Mouse (Mus musculus) kidney, postnatal 25 days (tissue): ENCODE data around the gene March4.

ENCODE experiments used
- DNase-seq, 2 experiments: peaks; one replicate each; pipeline ENCODE4 v3.0.0; 2021; ENCODE audit warnings: mixed read lengths in 2 of 2

The March4 gene

DNA sequence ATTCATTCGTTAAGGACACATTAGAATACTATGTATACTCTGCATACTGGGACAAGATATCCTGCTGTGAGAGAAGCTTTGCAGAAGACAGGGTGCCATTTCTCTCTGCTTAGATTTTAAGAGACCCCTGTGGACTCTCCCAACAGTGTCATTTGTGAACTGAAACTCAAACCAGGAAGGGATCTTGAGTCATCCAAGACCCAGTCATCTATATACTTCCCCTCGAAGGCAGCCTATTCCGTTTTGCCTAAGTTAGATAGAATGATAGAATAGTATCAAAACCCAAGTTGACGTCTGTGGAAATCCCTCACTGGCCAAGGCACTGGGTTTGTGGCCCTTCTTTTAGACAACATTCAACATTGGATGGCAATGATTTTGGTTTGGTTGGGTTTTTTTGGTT, 7.5 kb downstream of the March4 start:
- DNase-seq = no peak

DNA sequence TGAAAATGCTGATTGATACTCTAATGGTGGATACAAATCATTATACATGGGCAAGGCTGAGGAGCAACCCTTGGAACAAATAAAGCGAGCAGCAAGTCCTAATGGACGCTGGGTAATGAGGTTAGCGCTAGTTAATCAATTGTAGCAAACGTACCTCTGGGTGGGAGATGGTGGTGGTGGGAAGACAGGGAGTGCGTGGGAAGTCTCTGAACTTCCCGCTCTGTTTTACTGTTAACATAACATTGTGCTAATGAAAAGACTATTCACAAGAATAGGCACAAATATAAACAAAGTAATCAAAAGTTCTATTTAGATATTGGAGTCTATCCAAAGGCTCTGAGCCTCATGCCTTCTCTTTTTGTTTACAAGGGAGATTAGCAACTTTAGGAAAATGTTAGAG, 13.1 kb downstream of the March4 start:
- no peak for DNase-seq

DNA sequence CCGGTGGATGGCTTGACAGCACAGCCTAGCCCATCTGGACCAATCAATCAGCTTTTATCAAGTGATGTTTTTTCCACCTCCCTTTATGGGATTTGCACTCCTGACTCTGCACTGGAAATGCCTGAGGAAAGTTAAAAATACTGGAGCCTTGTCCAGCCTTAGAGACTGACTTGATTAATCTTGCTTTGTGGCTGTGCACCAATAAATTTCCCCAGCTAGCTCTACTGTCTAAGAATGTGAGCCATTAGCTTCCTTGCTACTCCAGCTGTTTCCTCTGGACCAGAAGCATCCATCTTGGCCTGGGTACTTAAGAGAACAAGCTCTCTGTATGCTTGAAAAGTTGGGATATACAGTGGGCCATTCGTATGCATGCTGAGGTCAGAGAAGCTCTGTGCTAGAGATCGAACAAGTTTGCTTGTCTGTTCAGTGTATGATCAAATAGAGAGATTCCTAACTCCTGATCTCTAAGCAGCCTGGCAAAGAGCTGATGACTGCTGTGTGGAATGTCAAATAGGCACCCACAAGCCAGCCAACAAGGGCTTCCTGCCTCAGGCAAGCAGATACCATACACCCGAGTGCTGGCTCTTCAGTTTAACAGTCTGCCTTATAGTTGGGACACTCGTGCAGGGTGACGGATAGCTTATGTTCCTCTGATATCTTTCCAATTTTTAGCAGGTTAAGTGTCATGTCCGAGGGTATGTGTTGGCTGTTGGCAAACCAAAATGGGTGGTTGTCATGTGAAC, 25.8 kb downstream of the March4 start:
- no peak for DNase-seq

GRCm38 (mm10) chr1:72509551-72509950, 27.2 kb downstream of the March4 start:
- DNase-seq = no peak

- no peak for DNase-seq
Observed at GRCm38 (mm10) chr1:72507670-72508069, 29.1 kb downstream of the March4 start.

DNA sequence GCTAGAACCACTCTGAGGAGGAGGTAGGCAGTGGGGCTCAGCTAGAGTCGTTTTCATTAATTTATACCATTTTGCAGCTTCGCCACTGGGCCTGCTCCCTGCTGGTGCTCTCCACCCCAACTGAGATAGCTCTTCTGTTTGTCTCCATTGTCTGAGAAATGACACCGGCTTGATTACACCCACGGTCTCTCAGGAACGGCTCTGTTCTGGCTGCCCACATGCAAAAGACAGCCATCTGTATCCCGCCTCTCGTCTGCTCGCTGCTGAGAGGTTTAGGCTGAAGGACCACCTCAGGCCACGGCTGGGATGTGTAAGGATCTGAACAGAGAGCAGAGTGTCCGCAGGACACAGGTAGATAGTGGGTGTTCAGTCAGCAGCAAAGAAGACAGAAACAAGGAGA, 30.5 kb downstream of the March4 start:
- no peak for DNase-seq

DNA sequence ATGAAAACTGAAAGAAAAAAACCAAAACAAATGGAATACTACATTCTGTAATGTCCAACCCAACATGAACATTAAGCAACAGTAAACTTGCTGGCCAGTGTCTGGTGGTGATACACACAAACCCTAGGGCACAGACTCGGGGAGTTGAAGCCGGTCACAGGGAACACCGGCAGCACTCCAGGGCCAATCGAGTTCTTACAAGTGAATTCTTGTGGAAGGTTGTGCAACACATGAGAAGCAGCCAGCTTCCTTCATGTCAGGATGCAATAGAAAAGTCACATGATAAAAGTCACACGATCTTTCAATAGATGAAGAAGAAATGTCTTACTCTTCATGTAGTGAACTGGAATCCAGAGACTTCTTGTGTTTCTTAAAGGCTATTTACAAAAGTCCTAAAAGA, 39.1 kb downstream of the March4 start:
- DNase-seq = no peak

- no peak for DNase-seq
Observed at GRCm38 (mm10) chr1:72493454-72493853, 43.3 kb downstream of the March4 start.

- DNase-seq = no peak
Observed at GRCm38 (mm10) chr1:72492666-72493065, 44.1 kb downstream of the March4 start.

- no peak for DNase-seq
Observed at GRCm38 (mm10) chr1:72491307-72491706, 45.4 kb downstream of the March4 start.

DNA sequence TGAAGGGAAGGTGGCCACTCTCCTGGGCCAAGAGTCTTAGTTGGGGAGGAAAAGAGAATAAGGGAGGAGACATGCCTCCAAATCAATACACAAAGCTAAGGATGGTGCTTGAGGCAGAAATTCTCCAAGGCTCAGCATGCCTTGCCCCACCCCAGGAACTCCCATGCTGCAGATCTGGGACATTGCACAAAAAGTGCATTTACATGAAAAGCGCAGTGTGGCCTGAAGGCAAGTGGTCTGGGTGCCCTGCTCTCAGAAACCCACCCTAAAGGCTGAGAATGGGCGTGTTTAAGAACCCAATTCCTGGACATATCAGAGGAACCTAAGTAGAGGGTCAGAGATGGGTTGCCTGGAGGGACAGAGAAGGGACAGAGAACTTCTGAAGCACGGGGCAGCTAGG, 45.9 kb downstream of the March4 start:
- no peak for DNase-seq

GRCm38 (mm10) chr1:72490193-72490592, 46.5 kb downstream of the March4 start:
- no peak for DNase-seq

DNA sequence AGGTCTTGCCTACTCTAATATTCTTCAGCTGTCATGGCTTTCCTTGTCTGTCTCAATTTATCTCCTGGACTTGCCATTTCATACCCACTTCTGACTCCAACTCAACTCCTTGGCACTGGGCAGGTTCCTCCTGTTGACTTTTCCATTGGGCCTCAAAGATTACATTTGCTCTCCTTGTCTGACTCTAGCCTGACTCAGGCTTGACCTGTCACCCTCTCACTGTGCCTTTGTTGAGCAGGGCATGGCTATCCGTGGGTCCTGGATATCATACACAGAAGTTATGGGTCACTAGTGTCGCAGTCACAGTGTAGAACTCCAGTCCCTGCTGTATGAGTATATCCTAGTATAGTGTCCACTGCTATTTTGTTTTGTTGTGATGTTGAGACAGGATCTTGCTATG, 60.1 kb downstream of the March4 start:
- DNase-seq = no peak

GRCm38 (mm10) chr1:72469075-72469474, 67.7 kb downstream of the March4 start:
- no peak for DNase-seq

GRCm38 (mm10) chr1:72468466-72469003, 68.2 kb downstream of the March4 start:
- DNase-seq = no peak

DNA sequence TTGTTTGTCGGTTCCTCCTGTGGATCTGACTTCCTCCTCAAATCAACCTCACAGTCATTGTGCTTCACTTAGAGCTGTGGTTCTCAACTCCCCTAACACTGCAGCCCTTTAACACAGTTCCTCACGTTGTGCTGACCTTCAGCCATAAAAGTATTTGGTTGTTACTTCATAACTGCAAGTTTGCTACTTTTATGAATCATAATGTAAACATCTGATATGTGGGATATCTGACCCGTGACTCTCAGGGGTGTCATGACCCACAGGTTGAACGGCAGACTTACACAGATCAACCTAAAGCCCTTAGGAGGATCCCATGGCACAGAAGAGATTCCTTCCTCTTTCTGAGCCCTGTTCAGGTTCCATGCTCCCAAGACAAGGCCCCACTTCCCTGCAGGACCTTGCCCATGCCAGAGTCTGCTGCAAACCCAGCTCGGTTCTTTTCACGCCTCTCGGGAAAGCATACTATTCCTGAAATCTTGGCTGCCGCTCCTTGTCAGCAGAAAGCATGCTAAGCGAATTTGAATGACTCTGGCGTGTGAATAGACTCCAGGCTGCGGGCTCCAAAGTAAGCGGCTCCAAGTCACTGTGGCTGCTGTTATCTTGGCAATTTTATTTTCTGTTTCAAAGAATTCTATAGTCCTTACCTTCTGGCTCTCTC, 71.7 kb downstream of the March4 start:
- no peak for DNase-seq

- DNase-seq = peak; percentile 64 to 70
Observed at GRCm38 (mm10) chr1:72462516-72462915, 74.2 kb downstream of the March4 start.

- DNase-seq = no peak
Observed at GRCm38 (mm10) chr1:72457652-72458051, 79.1 kb downstream of the March4 start.

GRCm38 (mm10) chr1:72455923-72456322, 80.8 kb downstream of the March4 start:
- no peak for DNase-seq

- DNase-seq = no peak
Observed at GRCm38 (mm10) chr1:72454733-72455201, 82.0 kb downstream of the March4 start.

DNA sequence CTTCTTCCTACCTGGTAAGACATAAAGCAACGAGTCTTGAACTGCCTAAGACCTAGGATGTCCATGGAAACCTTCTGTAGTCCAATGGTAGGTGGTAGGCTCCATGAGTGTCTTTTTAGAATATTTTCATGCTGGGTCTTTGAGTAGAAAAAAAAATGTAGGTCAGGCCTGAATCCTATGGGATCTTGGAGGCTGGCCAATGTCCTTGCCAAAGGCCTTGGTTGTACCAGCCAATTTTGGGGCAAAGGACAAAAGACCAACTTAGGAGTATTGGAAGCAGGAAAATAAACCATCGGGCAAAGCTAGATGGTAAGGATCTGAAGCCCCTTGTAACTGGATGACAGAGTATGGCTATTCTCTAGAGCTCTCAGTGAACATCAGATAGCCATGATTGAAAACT, 83.9 kb downstream of the March4 start:
- peak in 1 of 2 experiments; percentile 17 for DNase-seq

DNA sequence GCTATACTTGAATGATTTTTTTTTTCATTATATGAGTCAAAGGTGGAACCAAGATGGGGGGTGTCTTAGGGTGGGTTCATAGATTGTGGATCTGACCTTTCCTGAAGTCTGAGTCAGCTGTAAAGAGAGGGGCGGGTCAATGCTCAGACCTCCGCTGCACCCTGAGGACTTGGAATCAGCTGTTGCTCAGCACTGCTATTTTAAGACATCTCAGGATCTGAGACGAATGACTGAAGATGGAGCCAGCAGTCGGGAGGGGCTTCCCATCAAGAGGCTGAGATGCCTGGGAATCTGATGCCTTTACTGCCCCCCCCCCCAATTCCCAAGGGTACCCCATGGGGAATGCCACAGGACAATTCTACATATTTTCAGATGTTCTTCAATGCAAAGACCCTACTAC, 85.9 kb downstream of the March4 start:
- DNase-seq = no peak

DNA sequence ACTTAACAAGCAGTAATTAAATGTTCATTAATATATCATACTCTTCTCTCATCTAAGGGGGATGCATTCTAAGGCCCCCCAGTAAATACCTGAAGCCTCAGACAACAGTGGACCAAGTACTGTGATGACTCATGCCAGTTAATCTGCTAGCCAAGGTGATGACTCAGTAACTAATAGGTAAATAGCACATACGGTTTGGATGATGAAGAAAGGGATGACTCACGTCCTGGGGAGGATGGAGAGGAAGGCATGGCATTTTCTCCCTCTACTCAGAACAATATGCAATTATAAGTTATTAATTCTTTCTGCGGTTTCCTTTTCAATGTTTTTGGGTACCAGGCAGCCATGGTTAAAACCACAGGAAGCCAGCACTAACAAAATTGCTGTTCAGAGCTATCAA, 87.0 kb downstream of the March4 start:
- DNase-seq = no peak

DNA sequence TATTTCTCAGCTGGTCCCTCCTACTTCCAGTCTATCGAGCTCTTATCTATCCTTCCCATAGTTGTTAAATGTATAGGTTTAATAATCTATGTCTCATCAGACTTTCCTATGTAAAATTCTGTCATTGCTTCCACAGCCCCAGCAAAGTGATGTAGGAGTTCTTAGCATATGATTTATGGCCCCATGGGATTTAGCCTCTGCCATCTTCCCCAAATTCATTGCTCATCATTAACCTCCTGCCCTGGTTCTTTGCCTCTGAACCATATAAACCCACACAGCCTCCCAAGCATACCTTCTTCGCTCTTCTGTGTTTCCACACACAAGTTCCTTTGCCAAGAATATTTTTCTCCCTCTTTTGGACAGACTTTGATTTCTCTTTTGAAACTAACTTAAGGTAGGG, 94.0 kb downstream of the March4 start:
- DNase-seq = no peak
